Mouse (Mus musculus) lung, adult 2 months (tissue): Measurements from ENCODE around the gene Kcnq5.

Experiments used
- CTCF ChIP-seq: fragments of 200-500 bp; IDR thresholded peaks from 2 replicates; pipeline ENCODE4 v1.5.1; 2011; ENCODE audit warnings: mild to moderate bottlenecking, low read length, control low read depth; ENCODE audit not compliant: insufficient read depth
- POLR2A ChIP-seq: fragments of 200-500 bp; IDR thresholded peaks from 2 replicates; pipeline ENCODE4 v1.6.1; 2011; ENCODE audit warnings: low read depth, mild to moderate bottlenecking, control low read depth, low read length, borderline replicate concordance; ENCODE audit errors: extremely low read depth

DNA sequence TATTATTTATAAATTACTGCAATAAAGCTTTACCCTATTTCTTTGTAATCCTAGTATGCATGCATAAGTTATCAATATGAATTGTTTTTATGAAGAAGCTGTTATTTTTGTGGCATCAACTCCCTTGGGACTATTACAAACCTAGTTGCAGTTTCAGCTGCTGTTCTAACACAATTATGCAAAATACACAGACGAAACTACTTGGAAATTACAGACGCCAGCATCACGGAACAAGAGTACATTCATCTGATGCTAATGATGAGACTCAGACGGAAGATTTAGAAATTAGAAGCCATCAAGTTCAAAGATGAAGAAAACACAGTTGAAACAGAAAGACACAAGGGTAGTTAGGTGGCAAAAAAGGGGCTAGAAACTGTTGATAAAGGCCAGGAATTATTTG lies 310.9 kb downstream of the Kcnq5 start:
- no peak for TF ChIP-seq CTCF
- no peak for TF ChIP-seq POLR2A
